Mouse (Mus musculus): ENCODE measurements around the gene Atp5s. TPM values are rescaled to one million over a fixed set of nuclear protein-coding genes. Genes with fewer than 3 reads are reported as not detected.

The Atp5s gene
- total RNA-seq, 2 experiments from 2014 or later = 30.0 to 33.3 TPM

DNA sequence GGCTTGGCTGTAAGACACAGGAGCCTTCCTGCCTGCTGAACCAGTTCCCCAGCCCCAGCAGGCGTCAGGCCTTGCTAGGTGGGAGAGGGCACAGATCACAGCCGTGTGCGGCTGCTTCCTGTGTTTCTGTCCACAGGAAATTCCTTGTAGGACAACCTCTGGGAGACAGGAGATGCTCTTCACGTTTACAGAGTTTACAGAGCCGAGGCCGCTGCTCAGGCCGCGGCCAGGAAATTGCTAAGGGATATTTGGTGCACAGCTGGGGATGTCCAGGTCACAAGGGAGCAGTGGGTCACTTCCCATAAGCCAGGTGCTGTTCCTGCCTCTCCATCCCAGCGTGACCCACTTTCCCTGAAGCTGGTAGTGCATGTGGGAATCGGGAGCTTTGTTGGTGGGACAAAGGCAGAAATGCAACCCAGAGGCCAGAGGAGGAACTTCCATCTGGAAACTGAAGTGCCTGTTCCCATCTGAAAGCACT is 27.2 kb downstream of the Atp5s start:
- Histone ChIP-seq H3K4me3 (no peak overlapping the region), H3K27ac (no peak overlapping the region)
- peak; percentile 48 for TF ChIP-seq CTCF (conservative IDR thresholded peaks at IDR 0.05)
- DNase-seq (ENCODE audit: low spot score in 2 of 2) = no peak

- DNase-seq (ENCODE audit: low spot score in 2 of 2) = no peak
- H3K4me3 ChIP-seq = no peak overlapping the region
- no peak overlapping the region for H3K27ac ChIP-seq
- TF ChIP-seq CTCF (conservative IDR thresholded peaks at IDR 0.05) = no peak
Measured at GRCm38 (mm10) chr12:69753936-69754335, 29.2 kb downstream of the Atp5s start.

- Histone ChIP-seq H3K27ac (no peak overlapping the region), H3K4me3 (no peak overlapping the region)
- no peak for TF ChIP-seq CTCF (conservative IDR thresholded peaks at IDR 0.05)
- DNase-seq (ENCODE audit: low spot score in 2 of 2) = no peak
Measured at GRCm38 (mm10) chr12:69756015-69756414, 31.3 kb downstream of the Atp5s start.

- peak; percentile 46 to 66 for DNase-seq (ENCODE audit: low spot score in 2 of 2)
- peak; percentile 81 for TF ChIP-seq CTCF (conservative IDR thresholded peaks at IDR 0.05)
- H3K27ac ChIP-seq = 0 out of 2 replicates have a peak overlapping the region, but pooled peaks have one; percentile 5
- H3K4me3 ChIP-seq = peak overlapping the region; percentile 36
Measured at GRCm38 (mm10) chr12:69757418-69758141, 32.8 kb downstream of the Atp5s start.

DNA sequence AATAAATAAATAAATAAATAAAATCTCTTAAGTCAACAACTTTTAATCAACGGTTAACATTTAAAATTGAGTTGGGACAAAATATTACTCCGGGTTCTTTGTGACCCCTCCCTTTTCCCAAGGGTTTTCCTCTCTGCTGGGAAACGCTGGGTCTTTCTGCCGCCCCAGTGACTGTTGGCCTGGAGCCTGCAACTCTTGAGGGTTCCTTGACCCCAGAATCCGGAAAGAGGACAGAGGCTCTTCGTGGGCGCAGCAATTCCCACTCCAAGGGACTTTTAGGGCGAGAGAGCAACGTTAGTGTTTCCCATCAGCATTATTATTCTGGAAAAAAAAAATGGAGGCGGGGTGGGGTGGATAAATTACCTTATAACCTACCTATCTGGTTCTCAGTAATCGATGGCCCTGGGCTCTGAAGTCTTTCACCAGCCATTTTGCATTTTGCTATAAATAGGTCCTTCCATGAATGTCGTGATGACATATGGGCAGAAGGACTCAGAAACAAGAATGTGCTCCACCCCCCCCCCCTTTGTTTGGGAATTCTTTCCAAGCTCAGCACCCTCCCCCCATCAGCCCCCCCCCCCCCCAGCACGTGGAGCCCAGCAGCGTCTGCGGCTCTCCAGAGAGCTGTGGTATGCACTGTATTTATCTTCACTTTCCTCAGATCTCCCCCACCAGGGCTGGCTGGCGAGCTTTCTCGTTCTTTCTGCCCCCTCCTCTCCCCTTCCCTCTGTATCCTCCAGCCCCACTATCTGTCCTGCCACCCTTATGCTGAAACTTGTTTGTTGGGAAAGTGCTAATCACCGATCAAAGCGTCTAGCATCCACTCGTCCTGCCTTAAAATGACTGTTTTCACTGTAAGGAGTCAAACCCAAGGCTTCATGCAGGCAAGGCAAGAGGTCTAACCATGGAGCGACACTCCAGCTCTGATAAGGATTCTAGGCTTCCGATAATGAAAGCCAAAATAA is 33.8 kb downstream of the Atp5s start:
- no peak for TF ChIP-seq CTCF (conservative IDR thresholded peaks at IDR 0.05)
- Histone ChIP-seq H3K4me3 (peak overlapping the region; percentile 36), H3K27ac (no peak overlapping the region)
- no peak for DNase-seq (ENCODE audit: low spot score in 2 of 2)

- Histone ChIP-seq H3K27ac (no peak overlapping the region), H3K4me3 (no peak overlapping the region)
- no peak for TF ChIP-seq CTCF (conservative IDR thresholded peaks at IDR 0.05)
- no peak for DNase-seq (ENCODE audit: low spot score in 2 of 2)
Measured at GRCm38 (mm10) chr12:69759267-69759885, 34.6 kb downstream of the Atp5s start.

DNA sequence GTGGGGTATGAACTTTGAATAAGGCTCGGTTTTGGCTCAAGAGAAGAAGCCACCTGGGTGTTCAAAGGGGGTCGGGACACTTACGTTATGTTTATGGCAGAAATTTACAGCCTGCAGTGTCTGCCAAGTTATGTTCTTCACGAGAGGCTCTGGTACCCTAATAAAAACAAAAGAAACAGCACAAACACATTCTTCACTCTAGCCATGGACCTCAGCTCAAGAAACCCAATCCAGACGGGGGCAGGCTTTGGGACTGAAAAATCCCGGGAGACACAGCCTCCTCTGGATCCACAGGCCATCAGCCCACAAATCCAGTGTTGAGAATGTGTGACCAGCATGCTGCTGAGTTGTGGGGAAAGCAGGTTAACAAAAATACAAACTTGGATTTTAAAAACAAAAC is 35.3 kb downstream of the Atp5s start:
- DNase-seq (ENCODE audit: low spot score in 2 of 2) = no peak
- no peak for TF ChIP-seq CTCF (conservative IDR thresholded peaks at IDR 0.05)
- Histone ChIP-seq H3K4me3 (no peak overlapping the region), H3K27ac (no peak overlapping the region)

GRCm38 (mm10) chr12:69760743-69761406 is 36.1 kb downstream of the Atp5s start:
- no peak overlapping the region for H3K27ac ChIP-seq

DNA sequence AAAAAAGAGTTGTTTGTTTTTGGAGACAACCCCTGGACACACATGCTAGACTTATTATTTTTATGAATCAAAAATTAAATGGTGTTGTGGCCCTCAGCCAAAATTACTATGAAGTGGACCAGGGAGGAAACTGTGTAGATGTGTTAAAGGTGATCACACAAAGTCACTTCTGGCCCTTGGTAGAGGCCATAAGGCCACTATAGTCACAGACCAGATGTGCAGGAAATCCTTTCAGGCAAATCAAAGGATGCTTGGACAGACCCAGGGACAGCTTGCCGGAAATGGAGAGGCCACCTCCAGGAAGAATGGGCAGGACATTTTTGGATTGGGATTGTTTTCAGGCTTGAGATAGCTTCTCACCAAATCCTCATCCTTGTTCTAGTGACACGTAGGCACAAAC is 36.9 kb downstream of the Atp5s start:
- Histone ChIP-seq H3K4me3 (no peak overlapping the region), H3K27ac (no peak overlapping the region)
- TF ChIP-seq CTCF (conservative IDR thresholded peaks at IDR 0.05) = no peak
- DNase-seq (ENCODE audit: low spot score in 2 of 2) = no peak

More at GRCm38 (mm10) chr12:69760743-69761406, 36.1 kb downstream of the Atp5s start:
- DNase-seq (ENCODE audit: low spot score in 2 of 2) = no peak
- H3K4me3 ChIP-seq = no peak overlapping the region
- no peak for TF ChIP-seq CTCF (conservative IDR thresholded peaks at IDR 0.05)

GRCm38 (mm10) chr12:69765543-69765942 is 40.8 kb downstream of the Atp5s start:
- DNase-seq (ENCODE audit: low spot score in 2 of 2) = no peak
- no peak overlapping the region for H3K27ac ChIP-seq
- H3K4me3 ChIP-seq = no peak overlapping the region
- no peak for TF ChIP-seq CTCF (conservative IDR thresholded peaks at IDR 0.05)

DNA sequence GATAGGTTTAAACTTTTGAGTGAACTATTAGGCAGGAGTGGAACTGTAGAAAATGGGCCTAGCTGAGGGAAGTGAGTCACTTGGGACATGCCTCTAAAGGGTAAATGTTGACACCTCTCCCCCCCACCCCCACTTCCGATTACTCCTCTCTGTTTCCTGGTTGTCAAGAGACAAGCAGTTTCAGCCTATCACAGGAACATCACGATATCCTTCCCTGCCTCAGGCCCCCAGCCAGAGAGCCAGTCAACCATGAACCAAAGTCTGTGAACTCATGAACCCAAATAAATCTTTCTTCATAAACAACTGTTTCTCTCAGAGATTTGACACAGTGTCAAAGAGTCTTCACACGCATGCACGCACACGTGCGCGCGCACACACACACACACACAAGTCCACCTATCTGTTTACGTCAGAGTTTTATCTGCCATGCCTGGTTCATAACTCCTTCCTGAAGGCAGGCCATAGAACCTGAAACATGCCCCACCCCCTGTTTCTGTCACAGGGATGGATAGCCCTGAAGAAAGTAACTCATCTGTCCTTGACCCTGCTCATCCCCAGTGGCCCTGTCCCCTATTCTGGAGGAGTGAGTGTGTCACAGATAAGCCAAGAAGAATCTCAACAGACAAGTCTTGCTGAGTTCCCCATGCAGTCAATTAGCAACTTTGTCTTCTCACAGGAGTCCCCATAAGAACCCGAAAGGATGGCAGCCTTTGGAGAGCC is 41.6 kb downstream of the Atp5s start:
- no peak for TF ChIP-seq CTCF (conservative IDR thresholded peaks at IDR 0.05)
- no peak overlapping the region for H3K4me3 ChIP-seq
- H3K27ac ChIP-seq = no peak overlapping the region
- no peak for DNase-seq (ENCODE audit: low spot score in 2 of 2)
